Mouse (Mus musculus): ENCODE measurements around the gene Pcsk5. TPM values are rescaled to one million over a fixed set of nuclear protein-coding genes. Genes with fewer than 3 reads are reported as not detected.

Gene Pcsk5
- polyA plus RNA-seq, 1 experiment: not detected

- H3ac ChIP-seq (ENCODE audit: control insufficient read depth, insufficient read length): no peak overlapping the region
- no peak overlapping the region for H3K4me3 ChIP-seq
- no peaks in the 10 kb centered on the region for H3K36me3 ChIP-seq (ENCODE audit: control insufficient read depth, insufficient read depth)
- no peaks in the 10 kb centered on the region for H3K79me2 ChIP-seq (ENCODE audit: control insufficient read depth, insufficient read depth)
- no peak for TF ChIP-seq USF1 (IDR thresholded peaks at IDR 0.05; ENCODE audit: low read depth)
- no peak for TF ChIP-seq POLR2A (IDR thresholded peaks at IDR 0.05; ENCODE audit: insufficient read length, low read depth)
- no peak for TF ChIP-seq E2F4 (IDR thresholded peaks at IDR 0.05; ENCODE audit: insufficient read depth)
- TF ChIP-seq MAX (IDR thresholded peaks at IDR 0.05; ENCODE audit: low read depth): no peak
- no peak for TF ChIP-seq MYOG (IDR thresholded peaks at IDR 0.05; ENCODE audit: control insufficient read depth in 1 of 3, insufficient read depth in 1 of 3, insufficient read length in 2 of 3, low read depth in 2 of 3)
- TF ChIP-seq TCF3 (IDR thresholded peaks at IDR 0.05; ENCODE audit: insufficient read length, low read depth): no peak
- no peak for TF ChIP-seq TCF12 (IDR thresholded peaks at IDR 0.05; ENCODE audit: insufficient read depth, poor library complexity, severe bottlenecking)
- TF ChIP-seq POLR2AphosphoS2 (IDR thresholded peaks at IDR 0.05; ENCODE audit: insufficient read length, low read depth): no peak
- no peak for TF ChIP-seq SRF (IDR thresholded peaks at IDR 0.05; ENCODE audit: control insufficient read depth, insufficient read length, low read depth)
- TF ChIP-seq CEBPB (IDR thresholded peaks at IDR 0.05; ENCODE audit: insufficient read depth, poor library complexity, severe bottlenecking): no peak
- TF ChIP-seq MYOD1 (IDR thresholded peaks at IDR 0.05; ENCODE audit: control insufficient read depth in 1 of 3, insufficient read length in 2 of 3, low read depth in 2 of 3): no peak
- no peak for TF ChIP-seq REST (IDR thresholded peaks at IDR 0.05; ENCODE audit: insufficient read depth, insufficient read length)
- H3K4me2 ChIP-seq (ENCODE audit: low read depth): no peak overlapping the region
- no peaks in the 10 kb centered on the region for H3K27me3 ChIP-seq (ENCODE audit: control insufficient read depth, insufficient read depth, insufficient read length)
Observed at GRCm38 (mm10) chr19:17831376-17831775, 6.1 kb downstream of the Pcsk5 start.

GRCm38 (mm10) chr19:17828414-17828813, 9.0 kb downstream of the Pcsk5 start:
- no peak for TF ChIP-seq POLR2AphosphoS2 (IDR thresholded peaks at IDR 0.05; ENCODE audit: insufficient read length, low read depth)
- TF ChIP-seq REST (IDR thresholded peaks at IDR 0.05; ENCODE audit: insufficient read depth, insufficient read length): no peak
- no peak for TF ChIP-seq TCF12 (IDR thresholded peaks at IDR 0.05; ENCODE audit: insufficient read depth, poor library complexity, severe bottlenecking)
- TF ChIP-seq USF1 (IDR thresholded peaks at IDR 0.05; ENCODE audit: low read depth): no peak
- TF ChIP-seq E2F4 (IDR thresholded peaks at IDR 0.05; ENCODE audit: insufficient read depth): no peak
- TF ChIP-seq SRF (IDR thresholded peaks at IDR 0.05; ENCODE audit: control insufficient read depth, insufficient read length, low read depth): no peak
- TF ChIP-seq MYOD1 (IDR thresholded peaks at IDR 0.05; ENCODE audit: control insufficient read depth in 1 of 3, insufficient read length in 2 of 3, low read depth in 2 of 3): no peak
- no peak for TF ChIP-seq CEBPB (IDR thresholded peaks at IDR 0.05; ENCODE audit: insufficient read depth, poor library complexity, severe bottlenecking)
- TF ChIP-seq MAX (IDR thresholded peaks at IDR 0.05; ENCODE audit: low read depth): no peak
- Histone ChIP-seq H3ac (ENCODE audit: control insufficient read depth, insufficient read length) (no peak overlapping the region), H3K79me2 (ENCODE audit: control insufficient read depth, insufficient read depth) (no peaks in the 10 kb centered on the region)

GRCm38 (mm10) chr19:17826694-17827093, 10.7 kb downstream of the Pcsk5 start:
- no peaks in the 10 kb centered on the region for H3K79me2 ChIP-seq (ENCODE audit: control insufficient read depth, insufficient read depth)
- no peaks in the 10 kb centered on the region for H3K27me3 ChIP-seq (ENCODE audit: control insufficient read depth, insufficient read depth, insufficient read length)
- no peak overlapping the region for H3K4me3 ChIP-seq
- no peaks in the 10 kb centered on the region for H3K36me3 ChIP-seq (ENCODE audit: control insufficient read depth, insufficient read depth)
- no peak overlapping the region for H3K4me2 ChIP-seq (ENCODE audit: low read depth)
- H3ac ChIP-seq (ENCODE audit: control insufficient read depth, insufficient read length): no peak overlapping the region
- TF ChIP-seq USF1 (IDR thresholded peaks at IDR 0.05; ENCODE audit: low read depth): no peak
- TF ChIP-seq TCF12 (IDR thresholded peaks at IDR 0.05; ENCODE audit: insufficient read depth, poor library complexity, severe bottlenecking): no peak
- no peak for TF ChIP-seq POLR2A (IDR thresholded peaks at IDR 0.05; ENCODE audit: insufficient read length, low read depth)
- no peak for TF ChIP-seq CEBPB (IDR thresholded peaks at IDR 0.05; ENCODE audit: insufficient read depth, poor library complexity, severe bottlenecking)

More at GRCm38 (mm10) chr19:17828414-17828813, 9.0 kb downstream of the Pcsk5 start:
- no peaks in the 10 kb centered on the region for H3K36me3 ChIP-seq (ENCODE audit: control insufficient read depth, insufficient read depth)
- H3K27me3 ChIP-seq (ENCODE audit: control insufficient read depth, insufficient read depth, insufficient read length): no peaks in the 10 kb centered on the region
- H3K4me2 ChIP-seq (ENCODE audit: low read depth): no peak overlapping the region
- no peak overlapping the region for H3K4me3 ChIP-seq

GRCm38 (mm10) chr19:17820046-17820445, 17.4 kb downstream of the Pcsk5 start:
- Histone ChIP-seq H3K4me2 (ENCODE audit: low read depth) (no peak overlapping the region), H3ac (ENCODE audit: control insufficient read depth, insufficient read length) (no peak overlapping the region), H3K36me3 (ENCODE audit: control insufficient read depth, insufficient read depth) (no peaks in the 10 kb centered on the region), H3K79me2 (ENCODE audit: control insufficient read depth, insufficient read depth) (no peaks in the 10 kb centered on the region), H3K4me3 (no peak overlapping the region), H3K27me3 (ENCODE audit: control insufficient read depth, insufficient read depth, insufficient read length) (no peaks in the 10 kb centered on the region)
- no peak for TF ChIP-seq E2F4 (IDR thresholded peaks at IDR 0.05; ENCODE audit: insufficient read depth)
- no peak for TF ChIP-seq TCF3 (IDR thresholded peaks at IDR 0.05; ENCODE audit: insufficient read length, low read depth)

- Histone ChIP-seq H3K27me3 (ENCODE audit: control insufficient read depth, insufficient read depth, insufficient read length) (no peaks in the 10 kb centered on the region), H3ac (ENCODE audit: control insufficient read depth, insufficient read length) (no peak overlapping the region), H3K36me3 (ENCODE audit: control insufficient read depth, insufficient read depth) (no peaks in the 10 kb centered on the region), H3K4me3 (no peak overlapping the region), H3K79me2 (ENCODE audit: control insufficient read depth, insufficient read depth) (no peaks in the 10 kb centered on the region), H3K4me2 (ENCODE audit: low read depth) (no peak overlapping the region)
- TF ChIP-seq POLR2AphosphoS2 (IDR thresholded peaks at IDR 0.05; ENCODE audit: insufficient read length, low read depth) (no peak), MYOD1 (IDR thresholded peaks at IDR 0.05; ENCODE audit: control insufficient read depth in 1 of 3, insufficient read length in 2 of 3, low read depth in 2 of 3) (no peak), USF1 (IDR thresholded peaks at IDR 0.05; ENCODE audit: low read depth) (no peak), TCF3 (IDR thresholded peaks at IDR 0.05; ENCODE audit: insufficient read length, low read depth) (no peak), MAX (IDR thresholded peaks at IDR 0.05; ENCODE audit: low read depth) (no peak), REST (IDR thresholded peaks at IDR 0.05; ENCODE audit: insufficient read depth, insufficient read length) (no peak), SRF (IDR thresholded peaks at IDR 0.05; ENCODE audit: control insufficient read depth, insufficient read length, low read depth) (no peak), POLR2A (IDR thresholded peaks at IDR 0.05; ENCODE audit: insufficient read length, low read depth) (no peak), CEBPB (IDR thresholded peaks at IDR 0.05; ENCODE audit: insufficient read depth, poor library complexity, severe bottlenecking) (no peak), TCF12 (IDR thresholded peaks at IDR 0.05; ENCODE audit: insufficient read depth, poor library complexity, severe bottlenecking) (no peak), MYOG (IDR thresholded peaks at IDR 0.05; ENCODE audit: control insufficient read depth in 1 of 3, insufficient read depth in 1 of 3, insufficient read length in 2 of 3, low read depth in 2 of 3) (no peak)
Observed at GRCm38 (mm10) chr19:17819081-17819480, 18.4 kb downstream of the Pcsk5 start.

Data from myocyte (in vitro differentiated cells).